Mouse (Mus musculus): ENCODE measurements at regions not wholly inside any gene's neighbourhood (a gene's known extent, or its start where the extent isn't known, plus 50 kb on each side); places are given as distances from the start of the nearest gene placed in this dataset.

GRCm38 (mm10) chr6:43021967-43022366 lies 73.1 kb downstream of the Olfr444 start:
- TF ChIP-seq CTCF (IDR thresholded peaks at IDR 0.05; ENCODE audit: low read depth): peak; percentile 76
- Histone ChIP-seq H3K4me3 (ENCODE audit: low read length) (no peak overlapping the region), H3K9me3 (ENCODE audit: low read length) (no peaks in the 10 kb centered on the region), H3K4me1 (ENCODE audit: insufficient read depth, low read length) (no peaks in the 10 kb centered on the region), H3K27ac (no peak overlapping the region), H3K36me3 (ENCODE audit: insufficient read depth, low read length) (no peaks in the 10 kb centered on the region), H3K9ac (replicated peaks; ENCODE audit: low read length) (no peak overlapping the region), H3K4me2 (ENCODE audit: low read depth, low read length) (no peak overlapping the region), H3K27me3 (ENCODE audit: insufficient read depth, low read length) (no peaks in the 10 kb centered on the region)
- 11% methylated on average over 5 of the region's 5 CpGs for whole genome bisulfite sequencing
- ATAC-seq (no peak), DNase-seq (ENCODE audit: low spot score) (peak; percentile 74)
